ENCODE assay signal across 16 mouse cellular contexts in the genomic region with DNA sequence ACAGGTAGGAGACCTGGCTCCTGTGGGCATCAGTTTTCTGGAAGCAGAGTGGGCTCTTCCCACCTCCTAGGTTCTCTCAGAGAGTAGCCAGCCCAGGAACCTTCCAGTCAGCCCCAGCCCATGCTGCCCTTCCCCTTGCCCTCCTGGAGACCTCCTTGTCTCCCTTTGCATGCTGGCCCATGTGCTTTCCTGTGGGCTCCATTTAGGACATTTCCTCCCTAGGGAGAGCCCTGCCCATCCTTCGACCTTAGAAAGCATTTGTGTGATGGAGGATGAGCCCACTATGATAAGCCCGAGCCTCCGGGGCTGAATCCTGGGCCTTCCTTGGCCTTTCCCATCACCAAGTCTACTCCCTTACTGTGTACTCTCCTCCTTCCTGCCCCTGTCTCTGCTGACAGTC. TPM values are rescaled to one million over a fixed set of nuclear protein-coding genes. Genes with fewer than 3 reads are reported as not detected.
DNase-seq lines count a peak whose midpoint lies in the region; ATAC-seq and TF ChIP-seq lines count a peak whose summit lies in the region.
"Had no signal": no experiment of that assay in that cellular context is flagged by ENCODE, and none has a peak within 500 bp of the region (broad histone marks: within the 10 kb centered on the region; RNA-seq: fewer than 3 reads in every experiment).

No protein-coding gene starts in this region.

- no peak overlapping the region for H3K27ac ChIP-seq in lung, postnatal 0 days (ENCODE audit: low read length)
- peak overlapping the region; percentile 77 for H3K27ac ChIP-seq in liver, embryonic 14.5 days
- H3K27ac ChIP-seq in intestine, postnatal 0 days (ENCODE audit: low read depth, low read length) = no peak overlapping the region
- H3K27ac ChIP-seq: forebrain, embryonic 12.5 days; midbrain, embryonic 10.5 days; neural tube, embryonic 13.5 days had no signal

- H3K9me3 ChIP-seq in lung, postnatal 0 days (ENCODE audit: low read length) = no peaks in the 10 kb centered on the region
- no peaks in the 10 kb centered on the region for H3K9me3 ChIP-seq in liver, embryonic 14.5 days (ENCODE audit: control insufficient read depth, low read length)
- H3K9me3 ChIP-seq in intestine, postnatal 0 days (ENCODE audit: control insufficient read depth) = no peaks in the 10 kb centered on the region
- H3K9me3 ChIP-seq: forebrain, embryonic 12.5 days; midbrain, embryonic 10.5 days; neural tube, embryonic 13.5 days had no signal

- H3K4me1 ChIP-seq in lung, postnatal 0 days (ENCODE audit: insufficient read depth, low read depth, low read length) = peaks cover 10% of the 10 kb centered on the region
- H3K4me1 ChIP-seq in liver, embryonic 14.5 days (replicated peaks; ENCODE audit: control insufficient read depth in 2 of 2, insufficient read depth in 2 of 2, low read length in 1 of 2) = peaks cover 82 to 84% of the 10 kb centered on the region in 2 experiments
- H3K4me1 ChIP-seq in intestine, postnatal 0 days (replicated peaks; ENCODE audit: control insufficient read depth, insufficient read depth, low read length) = peaks cover 9% of the 10 kb centered on the region
- H3K4me1 ChIP-seq: forebrain, embryonic 12.5 days; neural tube, embryonic 13.5 days had no signal

- no peak for ATAC-seq in lung, postnatal 0 days
- no peak for ATAC-seq in liver, embryonic 14.5 days (ENCODE audit: insufficient read depth)
- no peak for ATAC-seq in intestine, postnatal 0 days
- ATAC-seq: hindbrain, embryonic 16.5 days had no signal

- H3K4me2 ChIP-seq in lung, postnatal 0 days (replicated peaks; ENCODE audit: low read depth, low read length) = no peak overlapping the region
- H3K4me2 ChIP-seq in liver, embryonic 14.5 days (ENCODE audit: low read depth) = no peak overlapping the region
- no peak overlapping the region for H3K4me2 ChIP-seq in intestine, postnatal 0 days (replicated peaks; ENCODE audit: low read depth)
- H3K4me2 ChIP-seq: forebrain, embryonic 12.5 days; neural tube, embryonic 13.5 days had no signal

- TF ChIP-seq CTCF in lung, postnatal 0 days (IDR thresholded peaks at IDR 0.05) = no peak
- no peak for TF ChIP-seq CTCF in liver, embryonic 14.5 days (IDR thresholded peaks at IDR 0.05; ENCODE audit: low read depth)
- TF ChIP-seq CTCF in intestine, postnatal 0 days (IDR thresholded peaks at IDR 0.05; ENCODE audit: low read depth) = no peak

- intact Hi-C loops in heart, postnatal 25 days (cut with DNase I) = no loop called here

- TF ChIP-seq EP300 in lung, postnatal 0 days (IDR thresholded peaks at IDR 0.05) = peak; percentile 44; the same call in 1 of the 2 replicates
- TF ChIP-seq EP300 in liver, embryonic 14.5 days (IDR thresholded peaks at IDR 0.05; ENCODE audit: low read depth) = no peak

- DNase-seq in adrenal gland, postnatal 14 days = peak; percentile 34
- no peak for DNase-seq in adrenal gland, postnatal 25 days
- peak; percentile 42 for DNase-seq in heart, postnatal 25 days (ENCODE audit: low spot score)
- no peak for DNase-seq in heart, postnatal 4 days
- peak; percentile 20 for DNase-seq in lung, postnatal 0 days (ENCODE audit: low spot score)
- no peak for DNase-seq in lung, postnatal 14 days
- no peak for DNase-seq in liver, embryonic 14.5 days (ENCODE audit: low read depth in 3 of 3, low spot score in 3 of 3)
- DNase-seq: cerebellum, adult 11 months; cerebellum, postnatal 25 days; gastrocnemius, postnatal 36 days; right cerebral cortex, postnatal 14 days had no signal

- no peaks in the 10 kb centered on the region for H3K27me3 ChIP-seq in lung, postnatal 0 days (replicated peaks; ENCODE audit: insufficient read depth, low read length)
- H3K27me3 ChIP-seq in liver, embryonic 14.5 days (ENCODE audit: control insufficient read depth, insufficient read depth, low read length) = no peaks in the 10 kb centered on the region
- H3K27me3 ChIP-seq in intestine, postnatal 0 days (replicated peaks; ENCODE audit: control insufficient read depth, insufficient read depth, low read length) = no peaks in the 10 kb centered on the region
- H3K27me3 ChIP-seq: forebrain, embryonic 12.5 days; neural tube, embryonic 13.5 days had no signal

- no peak overlapping the region for H3K9ac ChIP-seq in lung, postnatal 0 days (replicated peaks; ENCODE audit: low read depth)
- no peak overlapping the region for H3K9ac ChIP-seq in liver, embryonic 14.5 days (replicated peaks)
- no peak overlapping the region for H3K9ac ChIP-seq in intestine, postnatal 0 days (ENCODE audit: low read depth, low read length)
- H3K9ac ChIP-seq: forebrain, embryonic 12.5 days; neural tube, embryonic 13.5 days had no signal

- no peaks in the 10 kb centered on the region for H3K36me3 ChIP-seq in lung, postnatal 0 days (ENCODE audit: insufficient read depth, low read length)
- H3K36me3 ChIP-seq in liver, embryonic 14.5 days (replicated peaks; ENCODE audit: control insufficient read depth, insufficient read depth, low read depth) = no peaks in the 10 kb centered on the region
- no peaks in the 10 kb centered on the region for H3K36me3 ChIP-seq in intestine, postnatal 0 days (ENCODE audit: control insufficient read depth, insufficient read depth)
- H3K36me3 ChIP-seq: forebrain, embryonic 12.5 days; midbrain, embryonic 10.5 days; neural tube, embryonic 13.5 days had no signal

- H3K4me3 ChIP-seq in lung, postnatal 0 days (ENCODE audit: low read depth, low read length) = no peak overlapping the region
- H3K4me3 ChIP-seq in liver, embryonic 14.5 days (ENCODE audit: insufficient read depth in 1 of 2, low read depth in 2 of 2, low read length in 2 of 2) = no peak overlapping the region
- no peak overlapping the region for H3K4me3 ChIP-seq in intestine, postnatal 0 days (ENCODE audit: low read depth, low read length)
- H3K4me3 ChIP-seq: forebrain, embryonic 12.5 days; midbrain, embryonic 10.5 days; neural tube, embryonic 13.5 days had no signal

- WGBS in lung, postnatal 0 days = 61% methylated on average over 3 of the region's 3 CpGs
- 74% methylated on average over 3 of the region's 3 CpGs for WGBS in liver, embryonic 14.5 days (ENCODE audit: insufficient replicate concordance)
- 69% methylated on average over 3 of the region's 3 CpGs for WGBS in intestine, postnatal 0 days

RNA-seq across cellular contexts. Expression of gene Podxl, which starts 25.5 kb away (rescaled TPM):
- total RNA-seq in adrenal gland, postnatal 14 days (2021) = 49.5 and 49.6 TPM in 2 replicates
- 36.3 and 41.7 TPM in 2 replicates for total RNA-seq in adrenal gland, postnatal 25 days (2021)
- 10 to 100 TPM; 77.2 to 94.5 TPM for total RNA-seq in heart, postnatal 25 days (2021)
- 10 to 100 TPM; 68.6 to 78.1 TPM for total RNA-seq in heart, postnatal 4 days (2021)
- 56.8 and 58.6 TPM in 2 replicates for polyA plus RNA-seq in lung, postnatal 0 days (2015; fragmentation: Nextera tagmentation; extraction: Ambion mirVana)
- polyA plus RNA-seq in liver, embryonic 14.5 days (2012; rRNA removed) = 8.1 and 8.2 TPM in 2 replicates
- 5.0 and 6.0 TPM in 2 replicates for polyA plus RNA-seq in liver, embryonic 14.5 days (2014; fragmentation: Nextera tagmentation; extraction: Ambion mirVana)
- 27.9 and 29.0 TPM in 2 replicates for polyA plus RNA-seq in intestine, postnatal 0 days (2015; fragmentation: Nextera tagmentation; extraction: Ambion mirVana)

Comparison
In these comparisons a context has a peak if more than half of its experiments do, and no peak if none do; other contexts are left out.
1. DNase-seq: peak in adrenal gland, postnatal 14 days (single experiment), heart, postnatal 25 days (single experiment) and lung, postnatal 0 days (single experiment); none in adrenal gland, postnatal 25 days (single experiment), heart, postnatal 4 days (single experiment), lung, postnatal 14 days (single experiment) and liver, embryonic 14.5 days (0 of 3).